Mouse (Mus musculus): ENCODE data around the gene Abhd2. TPM values are rescaled to one million over a fixed set of nuclear protein-coding genes. Genes with fewer than 3 reads are reported as not detected.

Abhd2 gene
- 65.8 TPM for polyA plus RNA-seq (2014; fragmentation: Illumina TruSeq; extraction: RNeasy Lipid Tissue Mini Kit (QIAGEN cat#74804))

GRCm38 (mm10) chr7:79272789-79273718, at the start of gene Abhd2:
Abhd2 (plus strand) TSS chr7:79273199.

GRCm38 (mm10) chr7:79386422-79387133, 113.6 kb downstream of the Abhd2 start, which contains the start of gene Rlbp1:
Rlbp1 (minus strand) TSS chr7:79387048.

GRCm38 (mm10) chr7:79391883-79392649, 119.1 kb downstream of the Abhd2 start, which contains the start of gene Fanci:
Fanci (plus strand) TSS chr7:79391929.

Other genes with a start within 250 kb of the Abhd2 start
- 0.23 TPM for gene Acan, start 219.7 kb upstream of the Abhd2 start, polyA plus RNA-seq (2014; fragmentation: Illumina TruSeq; extraction: RNeasy Lipid Tissue Mini Kit (QIAGEN cat#74804))
- gene Hapln3, start 142.2 kb upstream of the Abhd2 start, polyA plus RNA-seq (2014; fragmentation: Illumina TruSeq; extraction: RNeasy Lipid Tissue Mini Kit (QIAGEN cat#74804)), result 0.20 TPM
- gene Mfge8, start 124.1 kb upstream of the Abhd2 start, polyA plus RNA-seq (2014; fragmentation: Illumina TruSeq; extraction: RNeasy Lipid Tissue Mini Kit (QIAGEN cat#74804)), result 2.5 TPM
- gene Rlbp1, start 113.8 kb downstream of the Abhd2 start, polyA plus RNA-seq (2014; fragmentation: Illumina TruSeq; extraction: RNeasy Lipid Tissue Mini Kit (QIAGEN cat#74804)), result not detected
- 7.0 TPM for gene Fanci, start 118.7 kb downstream of the Abhd2 start, polyA plus RNA-seq (2014; fragmentation: Illumina TruSeq; extraction: RNeasy Lipid Tissue Mini Kit (QIAGEN cat#74804))
- 43.8 TPM for gene Polg, start 193.2 kb downstream of the Abhd2 start, polyA plus RNA-seq (2014; fragmentation: Illumina TruSeq; extraction: RNeasy Lipid Tissue Mini Kit (QIAGEN cat#74804))